Mouse (Mus musculus): ENCODE measurements around the gene Gm20822.
"Not testable (repeated sequence)": the region's sequence is repeated elsewhere in the genome, so short reads cannot be mapped to it uniquely, and the experiment has no call there.

Gm20822 gene

GRCm38 (mm10) chrY:15884671-15885070, at the start of gene Gm20822:
Gene Gm20822, minus strand, starts transcription at chrY:15884771.
- not testable (repeated sequence) for DNase-seq (ENCODE audit: low read depth, low spot score)

All from skeletal muscle tissue, adult 2 months (tissue).